Mouse (Mus musculus) gastrocnemius, adult 2 months (tissue): Measurements from ENCODE around the gene Traip. TPM values are rescaled to one million over a fixed set of nuclear protein-coding genes. Genes with fewer than 3 reads are reported as not detected.

ENCODE experiments used
- DNase-seq: peaks from one replicate; pipeline ENCODE4 v3.0.0; 2022
- H3K27ac ChIP-seq: fragments of 200-600 bp; 2 replicates; pipeline ENCODE4 v1.8.1; 2022; ENCODE audit warnings: mild to moderate bottlenecking
- H3K4me3 ChIP-seq: fragments of 200-600 bp; 2 replicates; pipeline ENCODE4 v1.8.1; 2022; ENCODE audit warnings: mild to moderate bottlenecking, moderate library complexity
- CTCF ChIP-seq: fragments of 200-600 bp; IDR thresholded peaks from 2 replicates; pipeline ENCODE4 v1.8.1; 2022; ENCODE audit warnings: antibody characterized with exemption, mild to moderate bottlenecking, moderate library complexity
- intact Hi-C: fragments of 180-260 bp; cut with DNase I; formaldehyde crosslinking; loops from one replicate; pipeline ENCODE4 v1.15.1; 2025
- total RNA-seq, 2 experiments: library from RNA; stranded (reverse); gene quantifications; 2 replicates each; pipeline ENCODE4 v1.2.3; 2021

Gene Traip
- total RNA-seq, 2 experiments from 2014 or later: 0.25 to 0.43 TPM

DNA sequence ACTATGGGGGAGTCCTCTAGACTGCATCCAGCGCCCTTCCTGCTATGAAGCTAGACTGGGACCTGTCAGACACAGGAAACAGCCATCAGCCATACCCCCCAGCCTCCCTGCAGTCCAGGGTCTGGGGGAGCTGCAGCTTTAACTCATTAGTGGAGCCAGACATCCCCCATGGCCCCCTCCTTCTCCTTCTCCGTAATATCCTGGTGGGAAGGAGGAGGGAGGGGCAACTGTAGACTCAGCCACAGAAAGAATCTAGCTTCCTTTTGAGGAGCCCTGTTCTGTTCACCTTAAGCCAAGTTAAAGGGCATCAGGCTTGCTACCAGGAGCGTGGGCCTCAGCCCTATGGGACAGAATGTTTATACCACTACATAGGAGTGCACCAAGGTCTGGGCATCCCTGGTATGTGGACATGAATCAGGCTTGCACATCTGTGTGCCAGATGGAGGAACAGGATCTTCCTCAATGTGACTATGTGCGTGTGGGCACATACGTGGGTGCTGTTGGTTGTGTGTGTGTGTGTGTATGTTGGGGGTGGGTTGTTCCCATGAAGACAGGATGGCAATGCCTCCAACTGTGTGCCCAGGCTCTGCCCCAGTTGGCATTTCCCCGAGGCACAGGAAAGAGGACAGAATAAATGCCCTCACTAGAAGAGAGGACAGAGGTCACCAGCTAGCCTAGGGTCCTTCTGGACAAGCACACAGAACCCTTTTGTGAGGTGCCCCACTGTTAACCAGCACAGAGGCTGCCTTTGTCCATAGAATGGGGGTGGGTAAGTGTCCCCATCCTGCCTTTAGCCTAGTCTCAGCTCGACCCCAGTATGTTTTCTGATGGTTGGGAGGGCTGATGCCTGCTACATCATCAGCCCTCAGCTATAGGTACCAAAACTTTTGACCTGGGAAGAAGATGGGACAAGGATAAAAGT lies 32.0 kb downstream of the Traip start:
- Histone ChIP-seq H3K27ac (peak overlapping the region; percentile 89), H3K4me3 (peak overlapping the region; percentile 73)
- DNase-seq: no peak
- intact Hi-C loops: no loop called here
- no peak for TF ChIP-seq CTCF

DNA sequence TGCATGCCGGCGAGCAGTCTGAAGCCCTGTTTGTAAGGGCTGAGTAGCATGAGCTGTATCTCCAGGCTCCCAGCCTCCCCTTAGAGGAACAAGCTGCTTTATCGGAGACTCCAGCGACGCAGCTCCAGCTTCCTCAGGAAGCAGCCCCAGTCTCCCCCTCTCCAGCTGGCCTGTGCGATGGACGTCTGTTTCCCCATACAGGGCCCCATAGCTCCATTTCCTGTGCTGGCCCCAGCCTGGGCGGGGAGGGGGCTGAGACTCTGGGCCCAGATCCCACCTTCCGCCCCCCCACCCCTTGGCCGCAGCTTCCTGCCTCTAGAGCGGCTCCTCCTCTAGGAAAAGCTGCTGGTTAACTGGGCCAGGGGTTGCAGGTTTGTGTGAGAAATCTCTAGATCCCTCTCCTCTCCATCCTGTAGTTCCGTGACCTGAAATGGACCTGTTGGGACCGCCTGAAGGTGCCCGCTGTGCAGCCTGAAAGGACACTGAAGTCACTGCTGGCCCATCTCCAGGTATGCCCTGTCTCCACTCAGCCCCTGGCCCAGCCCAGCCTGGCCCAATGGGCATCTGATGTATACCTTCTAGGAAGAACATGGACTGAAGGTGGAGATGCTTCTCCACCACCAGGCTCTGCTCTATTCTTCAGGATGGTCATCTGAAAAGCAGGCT lies 32.9 kb downstream of the Traip start, which contains the start of gene Gm20661:
Gene Gm20661, plus strand, starts transcription at position 378 of the 666 bp plus-strand sequence.
- no peak for TF ChIP-seq CTCF
- Histone ChIP-seq H3K4me3 (peak within 1 kb of the TSS; percentile 73), H3K27ac (peak within 1 kb of the TSS; percentile 89)
- intact Hi-C loops: no loop called here
- DNase-seq: peak; percentile 72

DNA sequence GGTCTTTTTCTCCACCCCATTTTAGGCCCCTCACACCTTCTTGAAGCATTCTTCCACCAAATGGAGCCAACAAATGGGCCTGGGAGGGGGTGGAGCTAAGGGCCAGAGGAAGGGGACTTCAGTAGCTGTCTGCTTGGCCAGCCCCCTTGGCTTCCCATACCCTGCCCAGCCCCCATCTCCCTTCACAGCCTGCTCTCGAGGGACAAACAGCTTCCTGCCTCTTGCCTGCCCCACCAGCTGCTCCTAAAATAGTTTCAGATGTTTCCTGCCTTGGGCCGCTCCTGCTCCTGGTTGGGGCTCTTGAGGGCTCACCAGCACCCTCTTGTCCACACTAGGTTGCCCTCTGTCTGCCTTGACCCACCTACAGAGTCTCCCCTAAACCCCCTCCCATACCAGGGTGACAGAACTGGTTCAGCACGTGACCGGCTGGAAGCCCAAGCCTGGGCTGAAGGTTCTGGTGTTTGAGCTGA lies 33.5 kb downstream of the Traip start:
- peak; percentile 81 for DNase-seq
- H3K4me3 ChIP-seq: peak overlapping the region; percentile 73
- intact Hi-C loops: no loop called here
- TF ChIP-seq CTCF: no peak
- H3K27ac ChIP-seq: peak overlapping the region; percentile 89

DNA sequence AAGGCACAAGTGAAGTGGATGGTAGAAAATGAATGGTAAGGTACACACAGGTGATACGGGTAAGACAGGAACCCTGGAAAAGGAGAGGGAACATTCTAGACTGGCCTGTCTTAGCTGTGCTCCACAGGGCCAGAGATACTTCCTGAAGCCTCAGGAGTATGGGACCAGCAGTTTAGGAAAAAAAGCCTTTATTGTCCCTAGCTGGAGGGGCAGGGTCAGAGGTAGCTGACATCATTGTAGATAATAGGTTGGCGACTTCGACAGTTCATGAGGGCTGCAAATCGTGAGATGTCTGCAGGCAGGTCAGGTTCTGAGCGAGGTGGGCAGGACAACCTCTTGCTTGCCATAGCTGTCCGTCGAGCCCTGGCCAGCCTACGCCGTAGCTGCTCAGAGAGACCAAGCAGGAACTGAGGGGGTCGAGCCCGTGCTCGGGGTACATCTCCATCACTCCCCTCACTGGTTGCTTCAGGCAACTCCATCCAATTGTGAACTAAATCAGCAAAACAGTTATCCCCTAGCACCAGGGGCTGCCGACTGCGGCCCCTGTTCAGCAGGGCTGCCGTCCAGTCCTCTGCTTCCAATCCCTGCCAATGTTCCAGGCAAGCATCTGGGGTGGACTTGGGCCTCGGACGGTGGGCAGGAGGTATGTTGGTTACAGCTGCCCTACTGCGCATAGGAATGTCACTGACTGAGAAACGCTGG lies 34.3 kb downstream of the Traip start:
- Histone ChIP-seq H3K4me3 (peak overlapping the region; percentile 73), H3K27ac (peak overlapping the region; percentile 89)
- peak; percentile 34 for DNase-seq
- intact Hi-C loops: loop anchor here (2.0 kb wide), 1 partner anchor 69 kb away; the partner anchor contains the start of gene Amigo3
- no peak for TF ChIP-seq CTCF

DNA sequence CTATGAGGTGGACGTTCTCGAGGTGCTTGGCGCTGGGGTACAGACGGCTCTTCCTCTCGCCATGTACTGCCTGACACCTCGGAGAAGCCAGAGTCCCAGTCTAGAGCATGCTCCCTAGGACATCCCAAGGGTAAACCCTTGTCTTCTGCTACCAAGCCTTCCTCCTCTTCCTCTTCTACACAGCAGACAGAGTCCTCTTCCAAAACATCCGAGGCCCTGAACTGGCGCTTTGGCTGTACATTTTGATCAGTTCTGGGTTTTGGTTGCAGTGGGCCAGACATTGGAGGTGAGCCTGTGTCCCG lies 34.8 kb downstream of the Traip start:
- peak overlapping the region; percentile 73 for H3K4me3 ChIP-seq
- TF ChIP-seq CTCF: no peak
- no peak for DNase-seq
- intact Hi-C loops: loop anchor here (2.0 kb wide), 1 partner anchor 68 kb away; the partner anchor contains the start of gene Amigo3
- peak overlapping the region; percentile 89 for H3K27ac ChIP-seq

DNA sequence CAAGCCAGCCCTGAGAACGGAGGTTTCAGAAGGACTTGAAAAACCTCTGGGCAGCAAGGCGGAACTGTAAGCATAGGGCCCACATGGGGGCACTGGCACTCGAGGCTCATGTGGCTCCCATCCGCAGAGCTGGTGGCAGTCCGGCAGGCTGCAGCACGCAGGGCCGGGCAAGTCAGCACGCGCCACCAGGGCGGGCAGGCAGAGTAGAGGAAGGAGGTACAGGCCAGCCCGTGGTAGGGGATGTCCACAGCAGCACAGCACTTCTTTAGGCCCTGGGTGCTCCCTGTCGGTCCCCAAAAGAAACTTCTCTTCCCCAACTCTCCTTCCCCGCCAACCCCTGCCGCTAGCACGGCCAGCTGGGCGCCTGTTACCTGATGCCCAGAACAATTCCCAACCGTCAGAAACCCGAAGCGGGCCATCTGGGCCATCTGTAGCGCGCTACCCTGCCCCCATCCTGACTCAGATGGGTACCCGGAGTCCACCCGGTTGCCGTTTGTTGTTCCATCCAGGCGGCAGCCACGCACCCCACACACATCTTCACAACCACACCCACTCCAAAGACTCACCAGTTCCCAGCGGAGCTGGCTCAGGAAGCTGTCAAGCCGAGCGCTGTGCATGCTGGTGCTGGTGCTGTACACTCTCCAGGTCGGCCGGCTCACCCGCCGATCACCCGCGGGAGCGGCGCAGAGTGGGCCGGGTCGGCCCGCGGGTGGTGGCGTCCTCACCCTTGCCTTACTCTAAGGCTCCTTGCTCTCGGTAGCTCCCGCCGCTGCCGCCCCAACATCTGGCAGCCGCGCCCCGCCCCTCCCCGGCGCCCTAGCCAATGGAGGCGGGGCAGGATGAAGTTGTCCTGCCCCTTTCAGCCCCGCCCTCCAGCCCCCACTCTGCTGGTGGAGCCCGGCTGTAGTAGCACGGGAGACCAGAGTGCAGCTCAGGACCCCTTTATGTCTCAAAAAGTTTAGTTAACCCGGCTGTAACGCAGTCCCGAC lies 35.5 kb downstream of the Traip start, which contains the start of gene Inka1:
Gene Inka1, minus strand, starts transcription at position 749 of the 989 bp plus-strand sequence.
- peak; percentile 4; the same call in 1 of the 2 replicates for TF ChIP-seq CTCF
- DNase-seq: peak; percentile 94
- intact Hi-C loops: loop anchor here (1.0 to 2.0 kb wide), 3 partner anchors 22 to 80 kb away; partner anchors contain the start of gene Amigo3
- peak within 1 kb of the TSS; percentile 89 for H3K27ac ChIP-seq
- peak within 1 kb of the TSS; percentile 73 for H3K4me3 ChIP-seq

DNA sequence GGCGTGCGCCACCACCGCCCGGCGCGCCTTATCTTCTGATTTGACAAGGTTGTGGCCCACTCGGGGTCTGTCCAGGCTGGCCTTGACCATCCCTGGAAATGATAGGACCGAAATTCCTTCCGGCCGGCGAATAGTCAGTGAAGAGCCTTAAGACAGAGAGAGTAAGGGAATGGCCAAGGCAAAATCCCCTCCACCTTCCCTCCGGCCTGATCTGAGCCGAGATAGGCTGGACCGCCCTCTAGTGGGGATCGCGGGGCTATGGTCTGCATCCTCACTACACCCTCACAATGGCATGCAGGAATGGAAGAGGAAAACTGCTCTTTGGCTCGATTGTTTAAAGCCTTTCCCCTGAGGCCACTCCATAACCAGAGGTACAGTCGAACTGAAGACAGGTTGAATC lies 36.4 kb downstream of the Traip start:
- DNase-seq: peak; percentile 85
- Histone ChIP-seq H3K4me3 (peak overlapping the region; percentile 73), H3K27ac (peak overlapping the region; percentile 89)
- TF ChIP-seq CTCF: peak; percentile 95
- intact Hi-C loops: loop anchor here (1.0 kb wide), 2 partner anchors 23 to 81 kb away; no protein-coding TSS in a partner anchor

DNA sequence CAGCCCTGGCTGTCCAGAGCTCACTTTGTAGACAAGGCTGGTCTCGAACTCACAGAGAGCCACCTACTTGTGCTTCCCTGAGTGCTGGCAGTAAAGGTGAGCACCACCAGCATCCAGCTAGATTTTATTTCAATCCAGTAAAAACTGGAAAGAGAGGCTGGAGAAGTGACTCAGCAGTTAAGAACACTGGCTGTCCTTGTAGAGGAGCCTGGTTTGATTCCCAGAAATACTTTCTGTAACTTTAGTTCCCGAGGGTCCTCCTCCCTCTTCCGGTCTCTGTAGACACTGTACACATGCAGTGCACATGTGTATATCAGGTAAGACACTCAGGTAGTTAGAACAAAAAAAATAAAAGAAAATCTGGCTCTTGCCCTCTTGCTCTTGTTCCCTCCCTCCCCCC lies 38.0 kb downstream of the Traip start:
- Histone ChIP-seq H3K4me3 (no peak overlapping the region), H3K27ac (peak overlapping the region; percentile 89; the same call in 1 of the 2 replicates)
- no peak for DNase-seq
- TF ChIP-seq CTCF: no peak
- intact Hi-C loops: no loop called here

DNA sequence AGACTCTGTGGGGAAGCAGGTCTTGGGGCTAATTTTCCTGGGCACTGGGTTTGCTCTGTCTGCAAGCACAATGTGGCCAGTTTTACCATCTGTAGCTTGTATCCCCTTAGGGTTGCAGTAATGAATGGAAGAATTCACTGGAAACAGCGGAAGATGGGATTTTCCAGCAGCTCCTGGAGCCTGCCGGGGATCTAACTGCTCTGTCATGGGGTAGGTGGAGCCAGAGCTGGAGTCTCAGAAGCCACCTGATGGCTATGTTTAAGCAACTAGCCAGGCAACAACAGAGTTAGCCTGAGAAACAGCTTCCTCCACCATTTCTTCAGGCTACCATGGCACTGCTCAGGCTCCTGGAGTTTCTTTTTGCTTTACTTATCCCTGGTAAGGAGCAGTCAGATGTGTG lies 42.3 kb downstream of the Traip start, which contains the start of gene Cdhr4:
Gene Cdhr4, plus strand, starts transcription at position 301 of the 400 bp plus-strand sequence.
- intact Hi-C loops: no loop called here
- H3K4me3 ChIP-seq: no peak within 1 kb of the TSS

DNA sequence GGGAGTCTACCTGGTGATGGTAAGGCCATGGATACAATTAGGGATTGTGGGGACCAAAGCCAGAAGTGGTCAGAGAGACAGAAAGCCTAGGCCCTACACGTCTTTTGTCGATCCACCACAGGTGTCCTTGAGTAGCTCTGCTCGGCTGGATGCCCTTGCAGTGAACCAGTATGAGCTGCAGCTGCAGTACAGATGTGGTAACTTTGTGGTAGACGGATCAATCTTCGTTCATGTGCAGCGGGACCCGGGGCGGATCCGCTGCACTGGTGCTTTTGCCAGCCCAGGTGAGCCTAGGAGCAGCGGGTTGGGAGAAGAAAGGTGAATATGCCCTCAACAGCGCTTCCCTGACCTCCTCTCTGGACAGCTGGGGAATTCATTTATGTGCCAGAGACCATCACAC lies 43.1 kb downstream of the Traip start:
- DNase-seq: no peak
- intact Hi-C loops: no loop called here

More for the DNA sequence above, 42.3 kb downstream of the Traip start, which contains the start of gene Cdhr4:
- TF ChIP-seq CTCF: no peak
- no peak for DNase-seq
- no peak within 1 kb of the TSS for H3K27ac ChIP-seq

DNA sequence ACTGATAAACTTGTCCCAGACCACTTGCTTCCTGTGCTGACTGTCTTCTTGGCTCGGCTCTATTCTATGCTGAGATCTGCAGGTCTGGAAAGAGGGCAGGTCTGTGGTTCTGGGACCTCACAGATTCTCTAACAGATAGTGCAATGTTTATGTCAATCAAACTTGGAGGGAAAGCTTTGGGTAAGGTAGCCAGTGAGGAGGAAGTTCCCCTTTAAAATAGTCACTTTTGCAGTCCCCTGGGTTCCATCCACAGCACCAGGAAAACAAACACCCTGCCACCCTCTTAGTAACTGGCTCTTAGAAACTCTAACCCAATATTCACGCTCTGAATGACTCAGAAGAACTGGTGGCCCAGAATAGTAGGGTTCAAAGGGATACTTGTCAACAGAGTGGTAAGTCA lies 44.5 kb downstream of the Traip start:
- H3K4me3 ChIP-seq: no peak overlapping the region
- no peak overlapping the region for H3K27ac ChIP-seq
- no peak for DNase-seq
- intact Hi-C loops: no loop called here
- no peak for TF ChIP-seq CTCF

More for the DNA sequence above, 43.1 kb downstream of the Traip start:
- no peak for TF ChIP-seq CTCF
- Histone ChIP-seq H3K27ac (no peak overlapping the region), H3K4me3 (no peak overlapping the region)
